Mouse (Mus musculus): ENCODE data around the gene Actr8.

DNA sequence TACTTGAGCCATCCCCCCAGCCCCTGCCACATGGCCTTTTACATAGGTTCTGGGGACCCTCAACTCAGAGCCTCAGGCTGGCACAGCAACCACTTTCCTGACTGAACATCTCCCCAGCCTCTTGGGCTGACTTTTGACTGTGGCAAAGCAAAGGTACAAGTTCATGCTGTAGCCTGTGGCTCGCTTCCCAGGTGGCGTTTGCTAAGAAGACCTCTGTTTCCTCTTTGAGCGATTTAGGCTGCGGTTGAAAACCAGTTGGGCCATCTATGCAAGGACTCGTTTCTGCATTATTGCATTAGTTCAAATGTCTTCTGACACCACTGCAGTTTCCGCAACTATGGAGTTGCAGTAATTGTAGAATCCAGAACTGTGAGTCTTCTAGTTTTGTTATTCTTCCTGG is 44.3 kb downstream of the Actr8 start:
- no peak for TF ChIP-seq CHD2 (IDR thresholded peaks at IDR 0.05; ENCODE audit: low read depth, low read length)
- TF ChIP-seq ZNF384 (IDR thresholded peaks at IDR 0.05; ENCODE audit: low read depth, low read length), result no peak
